Mouse (Mus musculus) ES-Bruce4 (cell line): ENCODE data around the gene Spred3. TPM values are rescaled to one million over a fixed set of nuclear protein-coding genes. Genes with fewer than 3 reads are reported as not detected.

Experiments used
- H3K27ac ChIP-seq: 2 replicates; pipeline ENCODE4 v1.5.1; 2012; ENCODE audit warnings: low read length, inconsistent platforms; ENCODE audit not compliant: insufficient read depth
- H3K27me3 ChIP-seq: 2 replicates; pipeline ENCODE4 v1.6.1; 2012; ENCODE audit warnings: mild to moderate bottlenecking, low read length, inconsistent platforms; ENCODE audit not compliant: control insufficient read depth, poor library complexity, insufficient read depth, severe bottlenecking
- H3K36me3 ChIP-seq: 2 replicates; pipeline ENCODE4 v1.6.1; 2012; ENCODE audit warnings: inconsistent platforms, mild to moderate bottlenecking, low read length, moderate library complexity; ENCODE audit not compliant: control insufficient read depth, poor library complexity, insufficient read depth, severe bottlenecking
- H3K4me1 ChIP-seq: one replicate; pipeline ENCODE4 v1.8.1; 2011; ENCODE audit warnings: low read length; ENCODE audit not compliant: control insufficient read depth, insufficient read depth
- H3K4me3 ChIP-seq: 2 replicates; pipeline ENCODE4 v1.5.1; 2011; ENCODE audit warnings: low read depth, mild to moderate bottlenecking, low read length
- H3K9ac ChIP-seq: 2 replicates; pipeline ENCODE4 v1.6.1; 2012; ENCODE audit warnings: low read depth, mild to moderate bottlenecking, inconsistent platforms; ENCODE audit not compliant: poor library complexity, severe bottlenecking
- H3K9me3 ChIP-seq: replicated peaks from 2 replicates; pipeline ENCODE4 v1.6.1; 2012; ENCODE audit warnings: mild to moderate bottlenecking, low read length, inconsistent platforms; ENCODE audit not compliant: control insufficient read depth, poor library complexity, insufficient read depth, severe bottlenecking
- CTCF ChIP-seq: IDR thresholded peaks from one replicate; pipeline ENCODE4 v1.8.1; 2011; ENCODE audit warnings: low read depth, low read length
- EP300 ChIP-seq: IDR thresholded peaks from 2 replicates; pipeline ENCODE4 v1.6.1; 2011; ENCODE audit warnings: low read depth, low read length; ENCODE audit not compliant: insufficient read depth
- POLR2A ChIP-seq: IDR thresholded peaks from one replicate; pipeline ENCODE4 v1.8.1; 2011; ENCODE audit warnings: low read length; ENCODE audit not compliant: insufficient read depth
- polyA plus RNA-seq: library from polyadenylated mRNA; stranded (reverse); fragments of >200 nt; gene quantifications from 2 replicates; pipeline ENCODE4 v1.2.4, GENCODE M21; 2011; ENCODE audit warnings: low read depth; ENCODE audit not compliant: missing spikeins, insufficient read depth, insufficient read length

Gene Spred3
- polyA plus RNA-seq, 1 experiment = 12.1 TPM

DNA sequence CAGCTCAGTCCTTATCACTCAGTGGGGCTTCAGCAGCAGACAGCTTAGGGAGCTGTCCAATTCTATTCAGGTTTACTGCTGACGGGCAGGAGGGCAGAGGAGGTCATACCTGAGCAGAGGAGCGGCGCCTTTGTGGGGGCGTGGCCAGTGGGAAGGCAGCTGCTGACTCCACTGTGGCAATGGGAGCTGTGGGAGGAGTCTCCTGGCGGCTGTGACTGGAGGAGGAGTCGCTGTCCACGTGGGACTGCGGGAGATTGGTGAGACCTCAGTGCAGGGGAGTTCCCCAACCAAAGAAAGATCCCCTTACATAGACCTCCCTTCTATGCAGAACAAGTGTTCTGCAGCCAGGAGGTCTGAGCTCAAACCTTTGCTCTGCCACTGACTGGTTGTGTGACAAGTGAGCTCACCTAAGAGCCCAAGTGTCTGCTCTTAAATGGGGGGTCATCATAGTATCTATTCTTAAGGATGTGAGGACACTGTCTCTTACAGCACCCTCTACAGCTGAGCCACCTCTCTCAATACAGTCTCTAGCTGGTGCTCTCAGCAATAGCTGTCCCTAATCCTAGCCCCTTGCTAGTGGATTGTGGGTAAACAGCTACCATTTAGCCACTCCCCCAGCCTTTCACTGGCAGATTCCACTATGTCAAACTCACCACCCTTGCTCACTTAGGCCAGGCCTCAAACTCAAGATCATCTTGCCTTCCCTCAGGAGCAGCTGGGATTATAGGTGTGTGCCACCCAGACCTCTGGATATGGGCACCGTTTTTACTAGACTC lies 7.3 kb downstream of the Spred3 start:
- Histone ChIP-seq H3K27me3 (no peaks in the 10 kb centered on the region), H3K9me3 (no peaks in the 10 kb centered on the region), H3K4me1 (peaks cover 5% of the 10 kb centered on the region), H3K4me3 (no peak overlapping the region), H3K27ac (peak overlapping the region; percentile 8; the same call in 1 of the 2 replicates), H3K9ac (no peak overlapping the region), H3K36me3 (no peaks in the 10 kb centered on the region)
- TF ChIP-seq POLR2A = no peak
- no peak for TF ChIP-seq EP300
- no peak for TF ChIP-seq CTCF

DNA sequence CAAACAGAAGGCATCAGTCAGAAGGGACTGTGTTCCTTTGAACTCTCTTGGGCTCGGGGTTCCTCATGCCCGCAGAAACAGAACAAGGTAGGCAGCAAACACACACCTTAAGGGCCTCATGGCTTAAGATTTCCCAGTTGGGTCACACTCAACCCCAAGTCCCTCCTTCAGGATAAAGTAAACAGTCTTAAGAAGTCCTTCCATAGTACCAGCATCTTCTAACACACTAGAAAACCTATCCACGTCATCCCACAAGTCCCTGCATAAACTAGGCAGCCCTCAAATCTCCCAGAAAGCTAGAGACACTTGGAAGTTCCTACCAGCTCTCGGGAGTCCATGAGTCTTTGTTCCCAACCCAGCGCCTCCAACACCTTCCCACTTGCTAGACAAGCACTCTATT lies 7.9 kb downstream of the Spred3 start:
- no peak overlapping the region for H3K9ac ChIP-seq
- peaks cover 4% of the 10 kb centered on the region for H3K4me1 ChIP-seq
- no peak overlapping the region for H3K27ac ChIP-seq
- TF ChIP-seq CTCF = no peak
- no peak for TF ChIP-seq EP300
- TF ChIP-seq POLR2A = no peak
- H3K27me3 ChIP-seq = no peaks in the 10 kb centered on the region
- H3K9me3 ChIP-seq = no peaks in the 10 kb centered on the region
- no peak overlapping the region for H3K4me3 ChIP-seq
- no peaks in the 10 kb centered on the region for H3K36me3 ChIP-seq

- H3K36me3 ChIP-seq = no peaks in the 10 kb centered on the region
- H3K27ac ChIP-seq = no peak overlapping the region
- peak overlapping the region; percentile 87 for H3K4me3 ChIP-seq
- no peaks in the 10 kb centered on the region for H3K27me3 ChIP-seq
- no peak for TF ChIP-seq EP300
- no peak for TF ChIP-seq POLR2A
- no peak for TF ChIP-seq CTCF
- H3K4me1 ChIP-seq = peaks cover 2% of the 10 kb centered on the region
- 0 out of 2 replicates have a peak, but pooled peaks cover 4% of the 10 kb centered on the region for H3K9me3 ChIP-seq
- peak overlapping the region; percentile 48 for H3K9ac ChIP-seq
Observed at GRCm38 (mm10) chr7:29158264-29158663, 11.9 kb downstream of the Spred3 start.

- H3K9me3 ChIP-seq = 0 out of 2 replicates have a peak, but pooled peaks cover 4% of the 10 kb centered on the region
- H3K9ac ChIP-seq = peak within 1 kb of the TSS; percentile 85
- H3K4me1 ChIP-seq = peaks cover 2% of the 10 kb centered on the region
- peak within 1 kb of the TSS; percentile 85 for H3K4me3 ChIP-seq
- no peaks in the 10 kb centered on the region for H3K36me3 ChIP-seq
- peak within 1 kb of the TSS; percentile 3; the same call in 1 of the 2 replicates for H3K27ac ChIP-seq
- H3K27me3 ChIP-seq = no peaks in the 10 kb centered on the region
- TF ChIP-seq EP300 (no peak), POLR2A (no peak), CTCF (peak; percentile 1)
Observed at GRCm38 (mm10) chr7:29155838-29156782, 14.1 kb downstream of the Spred3 start, which contains the start of gene Fam98c. Gene Fam98c (minus strand): TSS chr7:29156234.

DNA sequence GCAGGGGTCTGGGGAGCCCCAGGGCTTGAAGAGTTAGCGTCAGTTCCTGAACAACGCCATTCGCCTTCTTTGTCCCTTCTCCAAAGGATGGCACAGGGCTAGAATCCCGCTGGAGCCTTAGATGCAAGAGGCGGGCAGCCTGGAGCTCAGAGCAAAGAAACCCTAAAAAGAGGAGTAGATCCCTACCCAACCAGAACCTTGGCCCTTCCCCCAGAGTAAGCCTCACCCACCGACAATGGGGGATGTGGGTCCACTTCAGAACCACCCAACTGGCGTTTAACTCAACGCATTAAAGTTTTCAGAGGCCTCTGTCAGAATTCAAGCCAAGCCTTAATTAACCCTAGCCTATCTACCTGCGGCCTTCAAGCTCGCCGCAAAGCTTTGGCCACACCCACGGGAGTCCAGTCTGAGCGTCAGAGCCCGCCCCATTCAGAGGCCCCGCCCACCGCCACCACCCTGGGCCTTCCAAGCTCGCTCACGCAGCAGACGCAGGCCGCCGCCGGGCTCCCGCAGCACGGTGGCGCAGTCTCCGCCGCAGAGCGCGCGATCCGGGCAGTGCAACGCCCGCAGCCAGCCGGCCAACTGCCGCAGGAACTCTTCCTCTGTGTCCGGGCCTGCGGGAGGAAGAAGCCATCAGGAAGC lies 14.9 kb downstream of the Spred3 start:
- H3K4me1 ChIP-seq = peaks cover 2% of the 10 kb centered on the region
- peak overlapping the region; percentile 3; the same call in 1 of the 2 replicates for H3K27ac ChIP-seq
- TF ChIP-seq EP300 (no peak), CTCF (no peak), POLR2A (no peak)
- H3K4me3 ChIP-seq = peak overlapping the region; percentile 85
- H3K9me3 ChIP-seq = 0 out of 2 replicates have a peak, but pooled peaks cover 4% of the 10 kb centered on the region
- no peaks in the 10 kb centered on the region for H3K27me3 ChIP-seq
- peak overlapping the region; percentile 85 for H3K9ac ChIP-seq
- no peaks in the 10 kb centered on the region for H3K36me3 ChIP-seq
